Comparison of ENCODE assay signal across 28 mouse cellular contexts in genomic region chr8:119449627-119450026, GRCm38 (mm10). TPM values are rescaled to one million over a fixed set of nuclear protein-coding genes. Genes with fewer than 3 reads are reported as not detected.
DNase-seq lines count a peak whose midpoint lies in the region; ATAC-seq lines count a peak whose summit lies in the region.
"Had no signal": no experiment of that assay in that cellular context is flagged by ENCODE, and none has a peak within 500 bp of the region (broad histone marks: within the 10 kb centered on the region; RNA-seq: fewer than 3 reads in every experiment).

No protein-coding gene starts in this region.

- ATAC-seq in heart, embryonic 11.5 days (replicated peaks; ENCODE audit: insufficient number of reproducible peaks, low FRiP score, low TSS enrichment), result no peak
- no peak for ATAC-seq in kidney, embryonic 15.5 days (replicated peaks; ENCODE audit: low FRiP score)
- ATAC-seq: forebrain, embryonic 15.5 days; intestine, postnatal 0 days; liver, embryonic 12.5 days had no signal

- H3K27ac ChIP-seq in heart, embryonic 10.5 days, result peak overlapping the region; percentile 4; the same call in 1 of the 2 replicates
- no peak overlapping the region for H3K27ac ChIP-seq in heart, embryonic 11.5 days (ENCODE audit: low read depth, low read length)
- H3K27ac ChIP-seq in kidney, embryonic 15.5 days, result no peak overlapping the region
- H3K27ac ChIP-seq: embryonic facial prominence, embryonic 12.5 days; forebrain, embryonic 15.5 days; heart, embryonic 15.5 days; kidney, postnatal 0 days; liver, embryonic 12.5 days; lung, embryonic 15.5 days had no signal

- intact Hi-C loops in left cerebral cortex, postnatal 10 days (cut with DNase I), result loop anchor here (10.0 kb wide), 1 partner anchor 325 kb away; the partner anchor contains the start of gene Tldc1

- no peak overlapping the region for H3K4me2 ChIP-seq in heart, embryonic 11.5 days
- H3K4me2 ChIP-seq in kidney, embryonic 15.5 days, result no peak overlapping the region
- H3K4me2 ChIP-seq: embryonic facial prominence, embryonic 12.5 days; forebrain, embryonic 15.5 days; heart, embryonic 15.5 days; liver, embryonic 12.5 days; lung, embryonic 15.5 days had no signal

- DNase-seq in heart, embryonic 10.5 days (ENCODE audit: low spot score), result no peak
- DNase-seq in left cerebral cortex, adult 11 months (ENCODE audit: low spot score), result peak; percentile 58
- no peak for DNase-seq in left cerebral cortex, postnatal 10 days (ENCODE audit: extremely low spot score in 1 of 2, low spot score in 2 of 2)
- peak; percentile 47 to 50 for DNase-seq in layer of hippocampus, postnatal 36 days
- peak; percentile 69 to 74 for DNase-seq in right cerebral cortex, adult 2 months (ENCODE audit: low spot score in 2 of 2)
- DNase-seq in cerebellum, adult 18-20 months, result no peak
- DNase-seq: cerebellum, postnatal 25 days; heart, adult 11 months; spleen, adult 18-20 months; thymus, adult 2 months had no signal

- H3K27me3 ChIP-seq in heart, embryonic 10.5 days (ENCODE audit: insufficient read depth, poor library complexity, severe bottlenecking), result peaks cover 78% of the 10 kb centered on the region
- peaks cover 58% of the 10 kb centered on the region for H3K27me3 ChIP-seq in heart, embryonic 11.5 days (ENCODE audit: control insufficient read depth, insufficient read depth, low read length)
- H3K27me3 ChIP-seq in kidney, embryonic 15.5 days, result peaks cover 42% of the 10 kb centered on the region

- H3K4me3 ChIP-seq in heart, embryonic 10.5 days, result no peak overlapping the region
- no peak overlapping the region for H3K4me3 ChIP-seq in heart, embryonic 11.5 days (ENCODE audit: low read depth, low read length)
- no peak overlapping the region for H3K4me3 ChIP-seq in kidney, embryonic 15.5 days (replicated peaks)
- H3K4me3 ChIP-seq: embryonic facial prominence, embryonic 12.5 days; forebrain, embryonic 15.5 days; heart, embryonic 15.5 days; liver, embryonic 12.5 days; lung, embryonic 15.5 days; megakaryocyte, embryonic 14.5 days had no signal

- no peak overlapping the region for H3K9ac ChIP-seq in heart, embryonic 11.5 days (ENCODE audit: low read depth, low read length)
- no peak overlapping the region for H3K9ac ChIP-seq in kidney, embryonic 15.5 days
- H3K9ac ChIP-seq: embryonic facial prominence, embryonic 12.5 days; forebrain, embryonic 15.5 days; heart, embryonic 15.5 days; liver, embryonic 12.5 days; lung, embryonic 15.5 days had no signal

- 73% methylated on average over 12 of the region's 12 CpGs for WGBS in heart, embryonic 10.5 days
- 71% methylated on average over 12 of the region's 12 CpGs for WGBS in heart, embryonic 11.5 days (ENCODE audit: insufficient replicate concordance)
- 82% methylated on average over 12 of the region's 12 CpGs for WGBS in kidney, embryonic 15.5 days

- no peaks in the 10 kb centered on the region for H3K36me3 ChIP-seq in heart, embryonic 10.5 days
- H3K36me3 ChIP-seq in heart, embryonic 11.5 days (ENCODE audit: control insufficient read depth, insufficient read depth, low read length), result no peaks in the 10 kb centered on the region
- no peaks in the 10 kb centered on the region for H3K36me3 ChIP-seq in kidney, embryonic 15.5 days
- H3K36me3 ChIP-seq: embryonic facial prominence, embryonic 12.5 days; forebrain, embryonic 15.5 days; heart, embryonic 15.5 days; lung, embryonic 15.5 days had no signal

- no peaks in the 10 kb centered on the region for H3K9me3 ChIP-seq in heart, embryonic 10.5 days
- no peaks in the 10 kb centered on the region for H3K9me3 ChIP-seq in heart, embryonic 11.5 days (replicated peaks; ENCODE audit: control insufficient read depth, low read length)
- no peaks in the 10 kb centered on the region for H3K9me3 ChIP-seq in kidney, embryonic 15.5 days (replicated peaks)
- H3K9me3 ChIP-seq: embryonic facial prominence, embryonic 12.5 days; forebrain, embryonic 15.5 days; heart, embryonic 15.5 days; liver, embryonic 12.5 days; lung, embryonic 15.5 days; megakaryocyte, embryonic 14.5 days had no signal

- peaks cover 21% of the 10 kb centered on the region for H3K4me1 ChIP-seq in heart, embryonic 10.5 days
- H3K4me1 ChIP-seq in heart, embryonic 11.5 days (ENCODE audit: control insufficient read depth, insufficient read depth, low read length), result 0 out of 2 replicates have a peak, but pooled peaks cover 2% of the 10 kb centered on the region
- peaks cover 16% of the 10 kb centered on the region for H3K4me1 ChIP-seq in kidney, embryonic 15.5 days

RNA-seq across cellular contexts. Expression of gene Necab2, which starts 3.1 kb away (rescaled TPM):
- polyA plus RNA-seq in heart, embryonic 10.5 days (2016; fragmentation: Nextera tagmentation; extraction: Ambion mirVana), result 1.9 and 3.4 TPM in 2 replicates
- polyA plus RNA-seq in heart, embryonic 11.5 days (2014; fragmentation: Nextera tagmentation; extraction: Ambion mirVana), result 1.4 and 2.0 TPM in 2 replicates
- 10 to 100 TPM; 51.6 to 63.6 TPM for total RNA-seq in left cerebral cortex, postnatal 10 days (2021)
- total RNA-seq in layer of hippocampus, postnatal 36 days (2021), result 100 to 1,000 TPM in 1 of 2 experiments, 10 to 100 TPM in 1; 94.4 to 116 TPM
- polyA plus RNA-seq in kidney, embryonic 15.5 days (2015; fragmentation: Nextera tagmentation; extraction: Ambion mirVana), result 2.3 and 3.3 TPM in 2 replicates
- total RNA-seq: CH12.LX; monocyte, adult 5-6 weeks had no signal

RNA-seq across cellular contexts. Expression of gene Osgin1, which starts 15.7 kb away (rescaled TPM):
- 0.20 and 2.7 TPM in 2 replicates for polyA plus RNA-seq in heart, embryonic 10.5 days (2016; fragmentation: Nextera tagmentation; extraction: Ambion mirVana)
- polyA plus RNA-seq in heart, embryonic 11.5 days (2014; fragmentation: Nextera tagmentation; extraction: Ambion mirVana), result 0.39 and 0.94 TPM in 2 replicates
- total RNA-seq in left cerebral cortex, postnatal 10 days (2021), result 1 to 10 TPM in 1 of 2 experiments, not detected in 1; 1.2 TPM
- under 1 TPM in 1 of 2 experiments, not detected in 1; 0.56 TPM for total RNA-seq in layer of hippocampus, postnatal 36 days (2021)
- 2.0 and 3.5 TPM in 2 replicates for polyA plus RNA-seq in kidney, embryonic 15.5 days (2015; fragmentation: Nextera tagmentation; extraction: Ambion mirVana)

RNA-seq across cellular contexts. Expression of gene Slc38a8, which starts 51.9 kb away (rescaled TPM):
- not detected in 2 replicates for polyA plus RNA-seq in heart, embryonic 10.5 days (2016; fragmentation: Nextera tagmentation; extraction: Ambion mirVana)
- not detected in 2 replicates for polyA plus RNA-seq in heart, embryonic 11.5 days (2014; fragmentation: Nextera tagmentation; extraction: Ambion mirVana)
- under 1 TPM in 1 of 2 experiments, not detected in 1; 0.45 TPM for total RNA-seq in left cerebral cortex, postnatal 10 days (2021)
- not detected for total RNA-seq in layer of hippocampus, postnatal 36 days (2021)
- 0.08 TPM in 1 of 2 replicates, not detected in the other for polyA plus RNA-seq in kidney, embryonic 15.5 days (2015; fragmentation: Nextera tagmentation; extraction: Ambion mirVana)
- total RNA-seq: adrenal gland, adult 18-20 months; gastrocnemius, adult 8-10 months; monocyte, adult 5-6 weeks had no signal
- polyA plus RNA-seq: forebrain, embryonic 15.5 days; heart, embryonic 15.5 days; hindbrain, embryonic 11.5 days; kidney, postnatal 0 days; limb, embryonic 11.5 days; liver, embryonic 12.5 days; lung, embryonic 15.5 days; neural tube, embryonic 14.5 days; stomach, embryonic 14.5 days had no signal

RNA-seq across cellular contexts. Expression of gene Mlycd, which starts 54.9 kb away (rescaled TPM):
- 15.2 and 17.7 TPM in 2 replicates for polyA plus RNA-seq in heart, embryonic 10.5 days (2016; fragmentation: Nextera tagmentation; extraction: Ambion mirVana)
- 14.2 and 19.0 TPM in 2 replicates for polyA plus RNA-seq in heart, embryonic 11.5 days (2014; fragmentation: Nextera tagmentation; extraction: Ambion mirVana)
- total RNA-seq in left cerebral cortex, postnatal 10 days (2021), result 10 to 100 TPM; 23.4 to 24.6 TPM
- total RNA-seq in layer of hippocampus, postnatal 36 days (2021), result 10 to 100 TPM; 26.5 to 28.6 TPM
- 11.7 and 12.8 TPM in 2 replicates for polyA plus RNA-seq in kidney, embryonic 15.5 days (2015; fragmentation: Nextera tagmentation; extraction: Ambion mirVana)

Comparison
In these comparisons a context has a peak if more than half of its experiments do, and no peak if none do; other contexts are left out.
1. DNase-seq: peak in left cerebral cortex, adult 11 months (single experiment), layer of hippocampus, postnatal 36 days (2 of 2) and right cerebral cortex, adult 2 months (2 of 2); none in heart, embryonic 10.5 days (single experiment), left cerebral cortex, postnatal 10 days (0 of 2) and cerebellum, adult 18-20 months (0 of 2).